Mouse (Mus musculus) heart, adult 2 months (tissue): ENCODE results near the gene Ctdspl. TPM values are rescaled to one million over a fixed set of nuclear protein-coding genes. Genes with fewer than 3 reads are reported as not detected.

ENCODE experiments used
- DNase-seq, 2 experiments: peaks; one replicate each; pipeline ENCODE4 v3.0.0; 2021
- H3K27ac ChIP-seq: fragments of 200-600 bp; 2 replicates; pipeline ENCODE4 v1.8.1; 2022
- H3K27me3 ChIP-seq: fragments of 200-500 bp; 2 replicates; pipeline ENCODE4 v1.6.1; 2012; ENCODE audit warnings: mild to moderate bottlenecking, low read length, inconsistent platforms, mixed read lengths; ENCODE audit not compliant: control insufficient read depth, insufficient read depth
- H3K36me3 ChIP-seq: fragments of 200-500 bp; 2 replicates; pipeline ENCODE4 v1.6.1; 2012; ENCODE audit warnings: low read length, inconsistent platforms; ENCODE audit not compliant: control insufficient read depth, insufficient read depth
- H3K4me1 ChIP-seq: fragments of 200-500 bp; 2 replicates; pipeline ENCODE4 v1.6.1; 2011; ENCODE audit warnings: low read length; ENCODE audit not compliant: control insufficient read depth, insufficient read depth
- H3K4me3 ChIP-seq: fragments of 200-600 bp; 2 replicates; pipeline ENCODE4 v1.8.1; 2022
- H3K79me2 ChIP-seq: fragments of 200-500 bp; replicated peaks from 2 replicates; pipeline ENCODE4 v1.6.1; 2012; ENCODE audit warnings: mild to moderate bottlenecking, inconsistent platforms, low read length, moderate library complexity, mixed read lengths; ENCODE audit not compliant: control insufficient read depth, insufficient read depth
- H3K9ac ChIP-seq: fragments of 200-500 bp; 2 replicates; pipeline ENCODE4 v1.6.1; 2012; ENCODE audit warnings: low read depth, mild to moderate bottlenecking, control low read depth, inconsistent platforms, low read length, mixed read lengths
- CTCF ChIP-seq: fragments of 200-600 bp; IDR thresholded peaks from 2 replicates; pipeline ENCODE4 v1.8.1; 2022; ENCODE audit warnings: antibody characterized with exemption, mild to moderate bottlenecking, moderate library complexity
- EP300 ChIP-seq: fragments of 200-500 bp; IDR thresholded peaks from 2 replicates; pipeline ENCODE4 v1.6.1; 2011; ENCODE audit warnings: low read depth, low read length, control low read depth; ENCODE audit not compliant: insufficient read depth
- POLR2A ChIP-seq: fragments of 200-500 bp; IDR thresholded peaks from 2 replicates; pipeline ENCODE4 v1.6.1; 2011; ENCODE audit warnings: mild to moderate bottlenecking, low read depth, low read length, control low read depth; ENCODE audit not compliant: insufficient read depth
- WGBS: fragments of 180-500 bp; shearing (Covaris S2); methylation state at CpG from one replicate; pipeline ENCODE4 v1.1.7; 2018; 5-methylcytosine and 5-hydroxymethylcytosine counted together
- intact Hi-C: fragments of 180-260 bp; cut with DNase I; formaldehyde crosslinking; loops from one replicate; pipeline ENCODE4 v1.15.1; 2025
- polyA plus RNA-seq: library from polyadenylated mRNA; depleted of rRNA; stranded (reverse); fragments of >200 nt; gene quantifications from 2 replicates; pipeline ENCODE4 v1.2.3, GENCODE M21; 2012
- total RNA-seq, 2 experiments: library from RNA; stranded (reverse); gene quantifications; 2 replicates each; pipeline ENCODE4 v1.2.3; 2021

Ctdspl gene
- total and polyA plus RNA-seq, 3 experiments: 8.5 to 9.7 (median 9.0) TPM

- DNase-seq: no peak
- no peaks in the 10 kb centered on the region for H3K79me2 ChIP-seq
- H3K4me1 ChIP-seq: peaks cover 3% of the 10 kb centered on the region
- H3K27ac ChIP-seq: no peak overlapping the region
- intact Hi-C loops: no loop called here
- no peak overlapping the region for H3K9ac ChIP-seq
- no peaks in the 10 kb centered on the region for H3K27me3 ChIP-seq
- TF ChIP-seq CTCF: no peak
- TF ChIP-seq EP300: no peak
- no peak for TF ChIP-seq POLR2A
- H3K36me3 ChIP-seq: no peaks in the 10 kb centered on the region
- WGBS: 83% methylated on average over 9 of the region's 9 CpGs
- no peak overlapping the region for H3K4me3 ChIP-seq
Measured at GRCm38 (mm10) chr9:119071786-119072185, 145.5 kb downstream of the Ctdspl start.

DNA sequence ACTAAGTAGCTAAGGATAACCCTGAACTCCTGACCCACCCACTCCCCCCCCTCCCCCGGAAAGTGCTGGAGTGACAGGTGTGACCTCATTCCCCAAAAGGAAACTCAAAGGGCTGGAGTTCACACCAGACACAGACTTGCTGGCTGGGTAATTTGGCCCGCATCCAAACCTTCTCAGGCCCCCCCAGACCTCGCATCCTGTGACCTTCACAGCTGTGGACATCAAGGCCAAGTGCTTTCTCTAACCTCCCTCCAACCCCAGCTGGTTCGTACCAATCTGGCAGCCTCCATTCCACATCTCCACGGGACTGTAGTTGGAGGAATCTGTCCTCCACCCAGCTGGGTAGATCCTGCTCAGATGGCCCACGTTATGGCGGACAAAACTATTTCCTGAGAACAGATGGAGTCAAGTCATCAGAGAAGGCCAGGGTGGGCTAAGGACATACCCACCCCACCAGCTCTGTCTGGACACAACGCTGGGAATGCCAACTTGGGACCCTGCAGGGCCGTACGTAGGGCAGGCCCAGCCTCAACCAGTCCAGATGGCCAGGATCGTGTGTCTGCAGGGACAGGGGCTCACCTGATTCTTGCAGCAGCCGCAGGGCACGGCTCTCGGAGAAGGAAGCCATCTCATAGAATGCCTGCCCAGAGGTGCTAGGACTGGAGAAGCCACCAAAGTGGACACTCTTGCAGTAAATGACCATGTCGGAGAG is 147.1 kb downstream of the Ctdspl start:
- no peak for DNase-seq
- H3K9ac ChIP-seq: no peak overlapping the region
- peaks cover 3% of the 10 kb centered on the region for H3K4me1 ChIP-seq
- 59% methylated on average over 15 of the region's 15 CpGs for WGBS
- H3K79me2 ChIP-seq: no peaks in the 10 kb centered on the region
- TF ChIP-seq CTCF: no peak
- TF ChIP-seq EP300: no peak
- no peak for TF ChIP-seq POLR2A
- intact Hi-C loops: no loop called here
- H3K4me3 ChIP-seq: no peak overlapping the region
- H3K27ac ChIP-seq: no peak overlapping the region
- no peaks in the 10 kb centered on the region for H3K27me3 ChIP-seq
- H3K36me3 ChIP-seq: no peaks in the 10 kb centered on the region

GRCm38 (mm10) chr9:119075685-119076084 is 149.4 kb downstream of the Ctdspl start:
- no peak for TF ChIP-seq POLR2A
- no peak for TF ChIP-seq CTCF
- no peak for TF ChIP-seq EP300
- H3K9ac ChIP-seq: no peak overlapping the region
- H3K27me3 ChIP-seq: no peaks in the 10 kb centered on the region
- no peak overlapping the region for H3K4me3 ChIP-seq
- no peaks in the 10 kb centered on the region for H3K79me2 ChIP-seq
- no peak for DNase-seq
- H3K36me3 ChIP-seq: no peaks in the 10 kb centered on the region
- 57% methylated on average over 16 of the region's 16 CpGs for WGBS
- intact Hi-C loops: no loop called here
- H3K27ac ChIP-seq: no peak overlapping the region
- peaks cover 3% of the 10 kb centered on the region for H3K4me1 ChIP-seq

- no peak overlapping the region for H3K9ac ChIP-seq
- WGBS: 78% methylated on average over 5 of the region's 5 CpGs
- no peak for DNase-seq
- no peaks in the 10 kb centered on the region for H3K79me2 ChIP-seq
- no peaks in the 10 kb centered on the region for H3K27me3 ChIP-seq
- no peak overlapping the region for H3K27ac ChIP-seq
- peaks cover 5% of the 10 kb centered on the region for H3K4me1 ChIP-seq
- TF ChIP-seq POLR2A (no peak), CTCF (no peak), EP300 (no peak)
- no peaks in the 10 kb centered on the region for H3K36me3 ChIP-seq
- intact Hi-C loops: no loop called here
- no peak overlapping the region for H3K4me3 ChIP-seq
Measured at GRCm38 (mm10) chr9:119080040-119080675, 153.9 kb downstream of the Ctdspl start.

- Histone ChIP-seq H3K79me2 (no peaks in the 10 kb centered on the region), H3K36me3 (no peaks in the 10 kb centered on the region), H3K27me3 (no peaks in the 10 kb centered on the region), H3K9ac (no peak overlapping the region), H3K4me3 (no peak overlapping the region), H3K4me1 (peaks cover 13% of the 10 kb centered on the region), H3K27ac (no peak overlapping the region)
- intact Hi-C loops: no loop called here
- TF ChIP-seq POLR2A (no peak), EP300 (no peak), CTCF (no peak)
- 54% methylated on average over 8 of the region's 8 CpGs for WGBS
- no peak for DNase-seq
Measured at GRCm38 (mm10) chr9:119082039-119082438, 155.8 kb downstream of the Ctdspl start.

DNA sequence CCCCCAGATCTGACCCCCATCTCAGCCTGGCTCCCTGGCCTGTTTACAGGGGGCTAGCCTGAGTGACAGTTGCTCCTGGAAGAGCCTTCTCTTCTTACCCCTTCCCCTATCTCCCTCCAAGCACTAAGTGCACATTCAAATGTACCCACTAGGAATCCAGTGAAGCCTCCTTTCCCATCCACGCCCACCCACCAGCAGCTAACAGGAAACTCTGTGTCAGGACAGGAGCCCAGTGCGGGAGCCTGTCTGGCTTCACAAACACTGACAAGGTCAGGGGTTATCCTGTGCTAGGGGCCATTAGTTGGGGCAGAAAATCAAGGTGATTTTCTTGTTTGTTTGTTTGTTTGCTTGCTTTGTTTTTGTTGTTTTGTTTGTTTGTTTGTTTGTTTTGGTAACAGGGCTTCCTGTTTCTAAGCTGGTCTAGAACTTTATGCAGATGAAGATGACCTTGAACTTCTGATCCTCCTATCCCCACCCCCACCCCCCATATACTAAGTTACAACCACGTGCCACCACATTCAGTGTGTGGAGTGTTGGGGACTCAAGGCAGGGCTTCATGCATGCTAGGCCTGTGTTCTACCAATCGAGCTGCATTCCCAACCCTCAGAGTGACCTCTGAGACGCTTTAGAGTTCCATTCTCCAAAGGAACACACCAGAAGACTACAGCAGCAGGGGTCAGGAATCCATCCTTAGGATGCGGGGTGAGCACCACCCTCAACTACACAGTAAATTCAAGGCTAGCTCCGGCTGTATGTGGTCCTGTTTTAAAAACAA is 156.6 kb downstream of the Ctdspl start:
- Histone ChIP-seq H3K4me1 (peaks cover 16% of the 10 kb centered on the region), H3K4me3 (no peak overlapping the region), H3K27ac (no peak overlapping the region), H3K36me3 (no peaks in the 10 kb centered on the region), H3K9ac (no peak overlapping the region), H3K27me3 (no peaks in the 10 kb centered on the region), H3K79me2 (no peaks in the 10 kb centered on the region)
- no peak for DNase-seq
- WGBS: 71% methylated on average over 7 of the region's 7 CpGs
- TF ChIP-seq POLR2A (no peak), CTCF (no peak), EP300 (no peak)
- intact Hi-C loops: no loop called here
